In genomic region chr1:88648742-88649141, GRCm38 (mm10) we compare ENCODE assay signal across 12 mouse cellular contexts. TPM values are rescaled to one million over a fixed set of nuclear protein-coding genes. Genes with fewer than 3 reads are reported as not detected.
DNase-seq lines count a peak whose midpoint lies in the region.
"Had no signal": no experiment of that assay in that cellular context is flagged by ENCODE, and none has a peak within 500 bp of the region (broad histone marks: within the 10 kb centered on the region; RNA-seq: fewer than 3 reads in every experiment).

No protein-coding gene starts in this region.

- peak; percentile 17 to 26 for DNase-seq in cerebellum, postnatal 14 days
- no peak for DNase-seq in cerebellum, adult 11 months
- DNase-seq in thymus, postnatal 14 days, result peak; percentile 24
- DNase-seq in thymus, postnatal 10 days (ENCODE audit: low spot score in 2 of 2), result no peak
- no peak for DNase-seq in heart, postnatal 36 days
- DNase-seq: adrenal gland, adult 8-10 months; adrenal gland, postnatal 14 days; adrenal gland, postnatal 36 days; cerebellum, adult 18-20 months; cerebellum, adult 8-10 months; cerebellum, adult 9-11 months; forebrain, postnatal 0 days had no signal

- intact Hi-C loops in heart, postnatal 36 days (cut with DNase I), result no loop called here

RNA-seq across cellular contexts. Expression of gene Arl4c, which starts 53.3 kb away (rescaled TPM):
- 1 to 10 TPM; 5.9 to 6.9 TPM for total RNA-seq in heart, postnatal 36 days (2021)

Comparison
In these comparisons a context has a peak if more than half of its experiments do, and no peak if none do; other contexts are left out.
1. DNase-seq: peak in cerebellum, postnatal 14 days (2 of 2) and thymus, postnatal 14 days (single experiment); none in cerebellum, adult 11 months (single experiment), thymus, postnatal 10 days (0 of 2) and heart, postnatal 36 days (0 of 2).